In the genomic region with DNA sequence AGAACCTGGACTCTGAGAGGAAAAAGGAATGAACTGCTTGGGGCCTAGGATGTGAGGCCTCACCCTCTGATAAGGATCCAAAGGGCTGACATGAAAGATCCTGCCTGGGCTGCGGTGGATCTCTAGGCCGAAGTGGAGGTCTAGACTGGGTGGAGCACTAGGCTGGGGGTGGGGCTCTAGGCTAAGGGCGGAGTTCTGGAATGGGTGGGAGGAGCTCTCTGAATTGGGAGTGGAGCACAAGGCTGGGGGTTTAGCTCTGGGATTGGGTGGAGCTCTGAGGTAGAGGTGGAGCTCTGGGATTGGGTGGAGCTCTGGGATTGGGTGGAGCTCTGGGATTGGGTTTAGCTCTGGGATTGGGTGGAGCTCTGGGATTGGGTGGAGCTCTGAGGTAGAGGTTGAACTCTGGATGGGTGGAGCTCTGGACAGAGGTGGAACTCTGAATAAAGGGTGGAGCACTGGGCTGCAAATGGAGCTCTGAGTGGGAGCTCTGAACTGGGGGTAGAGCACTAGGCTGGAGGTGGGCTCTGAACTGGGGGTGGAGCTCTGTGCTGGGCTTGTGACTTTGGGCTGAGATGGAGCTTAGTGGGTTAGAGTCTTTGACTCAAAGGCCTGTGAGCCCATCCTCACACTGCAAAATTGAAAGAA, we compare ENCODE assay signal across 8 mouse cellular contexts.
DNase-seq lines count a peak whose midpoint lies in the region; ATAC-seq lines count a peak whose summit lies in the region.
"Had no signal": no experiment of that assay in that cellular context is flagged by ENCODE, and none has a peak within 500 bp of the region (broad histone marks: within the 10 kb centered on the region; RNA-seq: fewer than 3 reads in every experiment).

No protein-coding gene starts in this region.

- peak; percentile 71 for ATAC-seq in neural tube, embryonic 13.5 days (ENCODE audit: low read depth)

- H3K27me3 ChIP-seq in neural tube, embryonic 13.5 days, result peaks cover 16% of the 10 kb centered on the region; the same call in 1 of the 2 replicates

- DNase-seq in 416B (ENCODE audit: low read depth) (peak; percentile 41), ES-CJ7 (ENCODE audit: low read depth, low spot score) (peak; percentile 96)
- peak; percentile 26 for DNase-seq in gastrocnemius, postnatal 14 days
- peak; percentile 27 to 43 for DNase-seq in kidney, postnatal 4 days
- no peak for DNase-seq in layer of hippocampus, postnatal 36 days
- DNase-seq in ovary, postnatal 10 days (ENCODE audit: low spot score), result no peak

- 13% methylated on average over 3 of the region's 3 CpGs for WGBS in neural tube, embryonic 13.5 days

- no peak overlapping the region for H3K27ac ChIP-seq in neural tube, embryonic 13.5 days (replicated peaks)
- H3K27ac ChIP-seq: macrophage had no signal

- no peak overlapping the region for H3K9ac ChIP-seq in neural tube, embryonic 13.5 days

- H3K9me3 ChIP-seq in neural tube, embryonic 13.5 days, result no peaks in the 10 kb centered on the region

- no peak overlapping the region for H3K4me3 ChIP-seq in neural tube, embryonic 13.5 days

- H3K4me1 ChIP-seq in neural tube, embryonic 13.5 days (replicated peaks), result peaks cover 19% of the 10 kb centered on the region

- intact Hi-C loops in gastrocnemius, postnatal 14 days (cut with DNase I; ENCODE audit: low total_unique reads), result no loop called here

- no peaks in the 10 kb centered on the region for H3K36me3 ChIP-seq in neural tube, embryonic 13.5 days

- no peak overlapping the region for H3K4me2 ChIP-seq in neural tube, embryonic 13.5 days

Comparison
In these comparisons a context has a peak if more than half of its experiments do, and no peak if none do; other contexts are left out.
1. DNase-seq: peak in 416B (single experiment), ES-CJ7 (single experiment), gastrocnemius, postnatal 14 days (single experiment) and kidney, postnatal 4 days (2 of 2); none in layer of hippocampus, postnatal 36 days (0 of 2) and ovary, postnatal 10 days (single experiment).